Mouse (Mus musculus) lung, adult 18-20 months (tissue): ENCODE measurements around the gene Plcg2.

Experiments used
- DNase-seq, 2 experiments: peaks; one replicate each; pipeline ENCODE4 v3.0.0; 2022; ENCODE audit warnings: mixed read lengths in 2 of 2

Gene Plcg2

GRCm38 (mm10) chr8:117639631-117640030 is 141.5 kb downstream of the Plcg2 start:
- no peak for DNase-seq

- DNase-seq: no peak
These were observed 147.4 kb downstream of the Plcg2 start for GRCm38 (mm10) chr8:117645486-117645885.

GRCm38 (mm10) chr8:117646020-117646419 is 147.9 kb downstream of the Plcg2 start:
- DNase-seq: no peak

GRCm38 (mm10) chr8:117646440-117646839 is 148.3 kb downstream of the Plcg2 start:
- no peak for DNase-seq

- no peak for DNase-seq
These were observed 154.2 kb downstream of the Plcg2 start for GRCm38 (mm10) chr8:117652318-117652717.

GRCm38 (mm10) chr8:117658990-117659389 is 160.9 kb downstream of the Plcg2 start:
- DNase-seq: no peak

- no peak for DNase-seq
These were observed 162.4 kb downstream of the Plcg2 start for GRCm38 (mm10) chr8:117660358-117661031.

- DNase-seq: no peak
These were observed 169.4 kb downstream of the Plcg2 start for GRCm38 (mm10) chr8:117667349-117668124.

GRCm38 (mm10) chr8:117670461-117670860 is 172.4 kb downstream of the Plcg2 start:
- no peak for DNase-seq

GRCm38 (mm10) chr8:117672558-117672957 is 174.5 kb downstream of the Plcg2 start:
- DNase-seq: no peak

- DNase-seq: peak; percentile 45 to 60
These were observed 175.3 kb downstream of the Plcg2 start, which contains the start of gene Sdr42e1 for GRCm38 (mm10) chr8:117673430-117673830. Gene Sdr42e1 (minus strand): TSS chr8:117673689.

- no peak for DNase-seq
These were observed 177.1 kb downstream of the Plcg2 start for GRCm38 (mm10) chr8:117675171-117675570.

- DNase-seq: no peak
These were observed 178.4 kb downstream of the Plcg2 start for GRCm38 (mm10) chr8:117676460-117676859.

- DNase-seq: no peak
These were observed 178.9 kb downstream of the Plcg2 start for GRCm38 (mm10) chr8:117677011-117677410.

GRCm38 (mm10) chr8:117678650-117679049 is 180.6 kb downstream of the Plcg2 start:
- no peak for DNase-seq

- no peak for DNase-seq
These were observed 185.9 kb downstream of the Plcg2 start for GRCm38 (mm10) chr8:117683925-117684472.

GRCm38 (mm10) chr8:117684504-117684903 is 186.4 kb downstream of the Plcg2 start:
- DNase-seq: no peak
